Mouse (Mus musculus) right cerebral cortex, adult 18-20 months (tissue): ENCODE results near the gene Sirpa.

Source experiments
- DNase-seq: peaks from one replicate; pipeline ENCODE4 v3.0.0; 2022; ENCODE audit warnings: mixed read lengths

The Sirpa gene

GRCm38 (mm10) chr2:129585904-129586514, 6.6 kb upstream of the Sirpa start:
- DNase-seq = no peak

- no peak for DNase-seq
These were observed 5.4 kb upstream of the Sirpa start for GRCm38 (mm10) chr2:129587241-129587640.

GRCm38 (mm10) chr2:129587825-129588251, 4.8 kb upstream of the Sirpa start:
- DNase-seq = no peak

GRCm38 (mm10) chr2:129591897-129592296, 738 bp upstream of the Sirpa start:
- no peak for DNase-seq

GRCm38 (mm10) chr2:129593141-129593875, 673 bp downstream of the Sirpa start:
- DNase-seq = peak; percentile 92

- no peak for DNase-seq
These were observed 1.3 kb downstream of the Sirpa start for GRCm38 (mm10) chr2:129593876-129594421.

GRCm38 (mm10) chr2:129594569-129594968, 1.9 kb downstream of the Sirpa start:
- DNase-seq = no peak

GRCm38 (mm10) chr2:129595206-129595605, 2.6 kb downstream of the Sirpa start:
- no peak for DNase-seq

- DNase-seq = no peak
These were observed 3.1 kb downstream of the Sirpa start for GRCm38 (mm10) chr2:129595661-129596209.

- DNase-seq = peak; percentile 88
These were observed 4.0 kb downstream of the Sirpa start for GRCm38 (mm10) chr2:129596555-129597172.

GRCm38 (mm10) chr2:129597581-129597980, 4.9 kb downstream of the Sirpa start:
- no peak for DNase-seq

GRCm38 (mm10) chr2:129598094-129598493, 5.5 kb downstream of the Sirpa start:
- DNase-seq = no peak

GRCm38 (mm10) chr2:129599231-129600084, 6.8 kb downstream of the Sirpa start:
- no peak for DNase-seq

GRCm38 (mm10) chr2:129601059-129601650, 8.5 kb downstream of the Sirpa start:
- no peak for DNase-seq

- no peak for DNase-seq
These were observed 9.4 kb downstream of the Sirpa start for GRCm38 (mm10) chr2:129601894-129602663.

GRCm38 (mm10) chr2:129602856-129603255, 10.2 kb downstream of the Sirpa start:
- no peak for DNase-seq

- no peak for DNase-seq
These were observed 10.9 kb downstream of the Sirpa start for GRCm38 (mm10) chr2:129603536-129603935.

GRCm38 (mm10) chr2:129604032-129604431, 11.4 kb downstream of the Sirpa start:
- no peak for DNase-seq

GRCm38 (mm10) chr2:129605816-129606215, 13.2 kb downstream of the Sirpa start:
- no peak for DNase-seq

- peak; percentile 66 for DNase-seq
These were observed 13.6 kb downstream of the Sirpa start for GRCm38 (mm10) chr2:129606269-129606668.

GRCm38 (mm10) chr2:129606899-129607298, 14.3 kb downstream of the Sirpa start:
- DNase-seq = no peak
